Mouse (Mus musculus) small intestine, adult 2 months (tissue): ENCODE results near the gene Wwox.

Experiments used
- CTCF ChIP-seq: fragments of 200-500 bp; IDR thresholded peaks from 2 replicates; pipeline ENCODE4 v1.5.1; 2012; ENCODE audit warnings: low read depth, mild to moderate bottlenecking, control low read depth, inconsistent platforms, low read length, moderate library complexity, mixed read lengths; ENCODE audit not compliant: insufficient replicate concordance, insufficient read length; ENCODE audit errors: extremely low read depth
- POLR2A ChIP-seq: fragments of 200-500 bp; IDR thresholded peaks from 2 replicates; pipeline ENCODE4 v1.6.1; 2012; ENCODE audit warnings: low read depth, mild to moderate bottlenecking, control low read depth, inconsistent platforms, low read length, moderate library complexity

- TF ChIP-seq POLR2A (no peak), CTCF (no peak)
Observed at GRCm38 (mm10) chr8:115257417-115257816, 818.0 kb downstream of the Wwox start.
